Mouse (Mus musculus) embryonic fibroblast, embryonic 13.5 days (primary cell): ENCODE data around the gene Olfr15. TPM values are rescaled to one million over a fixed set of nuclear protein-coding genes. Genes with fewer than 3 reads are reported as not detected.
"Not testable (repeated sequence)": the region's sequence is repeated elsewhere in the genome, so short reads cannot be mapped to it uniquely, and the experiment has no call there.

Experiments
- H3K27ac ChIP-seq: 2 replicates; pipeline ENCODE4 v1.5.1; 2012; ENCODE audit warnings: low read length, control low read depth, inconsistent platforms; ENCODE audit not compliant: insufficient read depth
- H3K4me1 ChIP-seq: 2 replicates; pipeline ENCODE4 v1.6.1; 2011; ENCODE audit warnings: low read length; ENCODE audit not compliant: control insufficient read depth, insufficient read depth
- H3K4me3 ChIP-seq: 2 replicates; pipeline ENCODE4 v1.5.1; 2011; ENCODE audit warnings: mild to moderate bottlenecking, control low read depth, low read length; ENCODE audit not compliant: insufficient read depth
- CTCF ChIP-seq: IDR thresholded peaks from 2 replicates; pipeline ENCODE4 v1.5.1; 2011; ENCODE audit warnings: mild to moderate bottlenecking, control low read depth, low read length, moderate library complexity, borderline replicate concordance; ENCODE audit not compliant: insufficient read depth
- POLR2A ChIP-seq: IDR thresholded peaks from 2 replicates; pipeline ENCODE4 v1.6.1; 2011; ENCODE audit warnings: low read depth, mild to moderate bottlenecking, control low read depth, low read length, moderate library complexity
- polyA plus RNA-seq: library from polyadenylated mRNA; stranded (reverse); fragments of >200 nt; gene quantifications from 2 replicates; pipeline ENCODE4 v1.2.4, GENCODE M21; 2011; ENCODE audit warnings: low read depth; ENCODE audit not compliant: missing spikeins, insufficient read length

The Olfr15 gene
- polyA plus RNA-seq, result not detected in 2 replicates

DNA sequence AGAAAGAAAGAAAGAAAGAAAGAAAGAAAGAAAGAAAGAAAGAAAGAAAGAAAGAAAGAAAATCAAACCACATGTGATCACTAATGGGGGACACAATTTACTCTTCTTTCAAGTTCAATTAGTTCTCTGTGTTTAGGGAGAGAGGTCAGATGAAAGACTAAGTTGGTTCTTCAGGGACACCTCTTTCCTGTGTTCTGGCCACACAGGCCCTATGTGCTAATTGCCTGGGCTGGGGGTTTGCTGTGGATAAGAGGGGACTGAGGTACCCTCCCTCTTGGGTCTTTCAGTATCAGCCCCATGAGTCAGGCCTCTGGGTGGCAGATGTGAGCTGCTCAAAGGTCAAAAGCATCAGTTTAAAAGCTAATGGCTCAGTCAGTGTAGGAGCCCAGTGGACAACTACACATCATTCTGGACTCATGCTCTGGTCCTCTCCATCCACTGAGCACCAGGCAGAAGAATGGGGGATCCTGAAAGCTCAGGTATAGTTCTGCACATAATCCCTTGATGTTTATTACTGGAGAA is at the start of gene Olfr15:
TSS of gene Olfr15 (plus strand) at position 291 of the 522 bp plus-strand sequence.
- no peak within 1 kb of the TSS for H3K4me3 ChIP-seq
- H3K4me1 ChIP-seq, result no peaks in the 10 kb centered on the region
- H3K27ac ChIP-seq, result no peak within 1 kb of the TSS
- TF ChIP-seq CTCF (no peak), POLR2A (no peak)

DNA sequence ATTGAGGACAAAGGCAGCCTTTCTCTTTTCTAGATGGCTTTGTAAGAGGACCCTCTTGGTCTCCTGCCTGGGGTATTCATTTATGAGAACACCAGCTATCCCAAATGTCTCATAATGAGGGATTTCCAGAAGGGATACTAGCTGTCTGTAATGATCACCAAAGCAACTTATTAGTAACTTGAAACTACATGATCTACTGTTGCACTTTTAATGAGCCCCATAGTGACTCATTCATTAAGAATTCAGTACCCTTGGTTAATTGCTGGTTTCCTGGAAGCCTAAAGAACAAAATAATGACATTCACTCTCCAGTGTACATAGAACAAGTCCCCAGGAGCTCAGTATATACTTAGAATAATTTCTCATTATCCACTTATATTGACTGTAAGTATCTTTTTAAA is 49.4 kb upstream of the Olfr15 start:
- no peak for TF ChIP-seq POLR2A
- no peak for TF ChIP-seq CTCF

GRCm38 (mm10) chr16:3788394-3788793 is 42.3 kb upstream of the Olfr15 start:
- no peaks in the 10 kb centered on the region for H3K4me1 ChIP-seq
- H3K4me3 ChIP-seq, result no peak overlapping the region
- H3K27ac ChIP-seq, result no peak overlapping the region
- TF ChIP-seq POLR2A, result no peak
- no peak for TF ChIP-seq CTCF

More for the DNA sequence above, 49.4 kb upstream of the Olfr15 start:
- no peak overlapping the region for H3K27ac ChIP-seq
- no peak overlapping the region for H3K4me3 ChIP-seq
- no peaks in the 10 kb centered on the region for H3K4me1 ChIP-seq

DNA sequence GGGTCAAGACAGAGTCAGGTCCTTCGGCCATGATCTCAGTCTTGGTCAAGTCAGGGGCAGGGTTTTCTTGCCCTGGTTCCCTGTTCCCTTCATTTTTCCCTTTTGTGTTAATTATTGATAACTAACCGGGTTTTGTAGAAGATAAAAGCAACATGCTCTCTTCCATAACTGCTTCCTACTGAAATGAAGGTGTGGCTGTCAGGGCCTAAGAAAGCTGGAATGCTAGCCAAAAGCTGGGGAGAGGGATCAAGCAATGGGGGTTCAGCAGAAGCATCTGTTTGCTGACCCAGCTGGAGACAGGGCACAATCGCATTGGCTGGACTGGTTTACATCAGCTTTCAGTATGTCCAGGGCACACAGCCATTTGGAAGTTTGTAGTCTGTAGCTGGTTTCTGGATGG is 22.5 kb upstream of the Olfr15 start:
- Histone ChIP-seq H3K27ac (no peak overlapping the region), H3K4me1 (no peaks in the 10 kb centered on the region), H3K4me3 (no peak overlapping the region)
- TF ChIP-seq CTCF, result no peak
- TF ChIP-seq POLR2A, result no peak

GRCm38 (mm10) chr16:3814667-3815066 is 16.0 kb upstream of the Olfr15 start:
- not testable (repeated sequence) for H3K4me1 ChIP-seq, H3K4me3 ChIP-seq, H3K27ac ChIP-seq

DNA sequence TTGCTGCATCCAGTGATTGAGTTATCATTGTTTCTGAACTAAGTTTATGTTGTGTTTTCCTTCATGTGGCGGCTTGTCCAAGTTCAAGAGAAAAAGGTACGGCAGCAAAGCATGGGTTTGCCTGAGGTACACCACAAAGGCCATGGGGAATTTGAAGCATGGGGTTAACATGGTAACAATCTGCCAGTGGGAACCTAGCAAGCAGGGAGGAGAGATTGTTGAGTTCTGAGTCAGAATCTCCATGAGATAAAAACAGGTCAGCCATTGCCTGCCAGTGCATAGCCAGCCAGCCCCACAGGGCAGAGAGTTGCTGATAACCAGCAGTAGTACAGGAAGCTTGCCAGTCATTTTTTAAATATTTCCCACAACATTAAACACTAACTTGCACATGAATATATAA is 10.5 kb upstream of the Olfr15 start:
- Histone ChIP-seq H3K4me1 (no peaks in the 10 kb centered on the region), H3K27ac (no peak overlapping the region)
- TF ChIP-seq CTCF (no peak), POLR2A (no peak)

DNA sequence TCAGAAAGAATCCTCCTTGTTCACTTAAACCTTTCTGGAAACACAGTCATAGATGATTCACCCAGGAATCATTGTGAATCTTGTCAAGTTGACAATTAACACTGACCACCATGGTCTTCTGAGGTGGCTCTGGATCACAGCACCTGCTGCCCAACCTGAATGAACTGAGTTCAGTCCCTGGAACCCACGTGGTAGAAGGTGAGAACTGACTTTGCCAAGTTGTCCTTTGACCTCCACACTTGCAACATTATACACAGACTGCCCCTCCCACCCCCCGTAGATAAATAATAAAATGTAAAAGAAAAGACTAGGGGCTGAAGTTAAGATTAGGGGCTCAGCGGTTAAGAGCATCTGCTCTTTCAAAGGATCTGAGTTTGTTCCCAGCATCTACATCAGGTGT is 2.7 kb upstream of the Olfr15 start:
- Histone ChIP-seq H3K27ac (no peak overlapping the region), H3K4me3 (no peak overlapping the region), H3K4me1 (no peaks in the 10 kb centered on the region)
- TF ChIP-seq CTCF (no peak), POLR2A (no peak)

More for the DNA sequence above, 10.5 kb upstream of the Olfr15 start:
- H3K4me3 ChIP-seq, result no peak overlapping the region

DNA sequence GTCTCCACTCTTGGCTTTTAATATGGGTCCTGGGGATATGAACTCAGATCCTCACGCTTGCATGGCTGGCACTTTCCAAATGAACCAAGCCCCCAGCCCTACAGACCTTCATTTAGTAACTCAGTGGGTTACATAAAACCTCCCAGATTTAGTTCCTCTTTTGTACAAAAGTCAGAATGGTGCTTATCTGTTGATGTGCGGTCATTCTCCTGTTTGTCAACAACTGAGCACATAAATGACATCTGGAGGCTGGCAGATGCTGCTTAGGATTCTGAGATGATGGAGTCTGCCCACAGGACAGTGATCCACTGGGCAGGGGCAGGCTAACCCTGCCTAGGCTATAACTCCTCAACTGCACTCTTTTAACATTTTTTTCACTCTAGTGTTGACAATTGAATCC is 951 bp upstream of the Olfr15 start:
- no peak overlapping the region for H3K4me3 ChIP-seq
- H3K27ac ChIP-seq, result no peak overlapping the region
- no peaks in the 10 kb centered on the region for H3K4me1 ChIP-seq
- TF ChIP-seq POLR2A (no peak), CTCF (no peak)

- Histone ChIP-seq H3K4me1 (no peaks in the 10 kb centered on the region), H3K4me3 (no peak overlapping the region), H3K27ac (no peak overlapping the region)
- TF ChIP-seq POLR2A, result no peak
- TF ChIP-seq CTCF, result no peak
Measured at GRCm38 (mm10) chr16:3835461-3835860, 4.8 kb downstream of the Olfr15 start.

DNA sequence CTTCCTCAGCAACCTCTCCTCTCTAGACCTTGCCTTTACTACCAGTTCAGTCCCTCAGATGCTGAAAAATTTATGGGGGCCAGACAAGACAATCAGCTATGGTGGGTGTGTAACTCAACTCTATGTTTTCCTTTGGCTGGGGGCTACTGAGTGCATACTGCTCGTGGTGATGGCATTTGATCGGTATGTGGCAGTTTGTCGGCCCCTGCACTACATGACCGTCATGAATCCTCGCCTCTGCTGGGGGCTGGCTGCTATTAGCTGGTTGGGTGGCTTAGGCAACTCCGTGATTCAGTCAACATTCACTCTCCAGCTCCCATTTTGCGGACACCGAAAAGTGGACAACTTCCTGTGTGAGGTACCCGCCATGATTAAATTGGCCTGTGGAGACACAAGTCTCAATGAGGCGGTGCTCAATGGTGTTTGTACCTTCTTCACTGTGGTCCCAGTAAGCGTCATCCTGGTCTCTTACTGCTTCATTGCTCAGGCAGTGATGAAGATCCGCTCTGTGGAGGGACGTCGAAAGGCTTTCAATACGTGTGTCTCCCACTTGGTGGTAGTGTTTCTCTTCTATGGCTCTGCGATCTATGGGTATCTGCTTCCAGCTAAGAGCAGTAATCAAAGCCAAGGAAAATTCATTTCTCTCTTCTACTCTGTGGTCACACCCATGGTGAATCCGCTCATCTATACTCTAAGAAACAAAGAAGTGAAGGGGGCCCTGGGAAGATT is 8.6 kb downstream of the Olfr15 start:
- no peak for TF ChIP-seq CTCF
- Histone ChIP-seq H3K4me3 (no peak overlapping the region), H3K27ac (no peak overlapping the region), H3K4me1 (no peaks in the 10 kb centered on the region)
